Mouse (Mus musculus) embryonic facial prominence, embryonic 15.5 days (tissue): Measurements from ENCODE around the gene Uqcrc1. TPM values are rescaled to one million over a fixed set of nuclear protein-coding genes. Genes with fewer than 3 reads are reported as not detected.

Experiments used
- ATAC-seq: fragments of 200-750 bp; cut with Nextera tagmentation; 2 replicates; pipeline ENCODE4 v1.8.0; 2017; ENCODE audit warnings: low read depth, moderate TSS enrichment; ENCODE audit not compliant: insufficient number of reproducible peaks, low FRiP score, low TSS enrichment
- H3K27ac ChIP-seq: fragments of 300-500 bp; sonication (generic); replicated peaks from 2 replicates; pipeline ENCODE4 v1.5.1; 2015; ENCODE audit warnings: mild to moderate bottlenecking, inconsistent platforms
- H3K27me3 ChIP-seq: fragments of 300-500 bp; sonication (generic); 2 replicates; pipeline ENCODE4 v1.6.1; 2015; ENCODE audit warnings: inconsistent platforms
- H3K36me3 ChIP-seq: fragments of 300-500 bp; sonication (generic); 2 replicates; pipeline ENCODE4 v1.6.1; 2015; ENCODE audit warnings: mild to moderate bottlenecking, inconsistent platforms
- H3K4me1 ChIP-seq: fragments of 300-500 bp; sonication (generic); 2 replicates; pipeline ENCODE4 v1.6.1; 2015; ENCODE audit warnings: inconsistent platforms
- H3K4me2 ChIP-seq: fragments of 300-500 bp; sonication (generic); replicated peaks from 2 replicates; pipeline ENCODE4 v1.6.1; 2015; ENCODE audit warnings: mild to moderate bottlenecking, inconsistent platforms
- H3K4me3 ChIP-seq: fragments of 300-500 bp; sonication (generic); replicated peaks from 2 replicates; pipeline ENCODE4 v1.5.1; 2015; ENCODE audit warnings: mild to moderate bottlenecking, inconsistent platforms
- H3K9ac ChIP-seq: fragments of 300-500 bp; sonication (generic); 2 replicates; pipeline ENCODE4 v1.6.1; 2015; ENCODE audit warnings: inconsistent platforms
- H3K9me3 ChIP-seq: fragments of 300-500 bp; sonication (generic); replicated peaks from 2 replicates; pipeline ENCODE4 v1.6.1; 2016; ENCODE audit warnings: inconsistent platforms
- WGBS: fragments of 180-500 bp; shearing (Covaris S2); methylation state at CpG from one replicate; pipeline ENCODE4 v1.1.7; 2015; 5-methylcytosine and 5-hydroxymethylcytosine counted together
- polyA plus RNA-seq: library from polyadenylated mRNA; unstranded; fragments of >200 nt; fragmentation: Nextera tagmentation; extraction: Ambion mirVana; gene quantifications from 2 replicates; pipeline ENCODE4 v1.2.1, GENCODE M21; 2015

Uqcrc1 gene
- polyA plus RNA-seq, 1 experiment from 2014 or later: 470 TPM

DNA sequence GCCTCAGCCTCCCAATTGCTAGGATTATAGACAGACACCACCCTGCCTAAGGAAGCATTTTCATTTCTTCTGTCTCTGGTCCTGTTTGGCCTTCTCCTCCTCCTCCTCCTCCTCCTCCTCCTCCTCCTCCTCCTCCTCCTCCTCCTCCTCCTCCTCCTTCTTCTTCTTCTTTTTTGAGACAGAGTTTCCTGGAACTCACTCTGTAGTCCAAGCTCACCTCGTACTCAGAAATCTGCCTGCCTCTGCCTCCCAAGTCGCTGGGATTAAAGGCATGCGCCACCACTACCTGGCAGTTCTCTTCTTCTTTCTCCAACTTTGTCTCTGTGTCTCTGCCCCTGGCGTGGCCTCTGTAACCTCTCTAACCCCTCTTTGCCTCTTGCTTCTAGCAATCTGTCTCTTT is 49.3 kb downstream of the Uqcrc1 start, which contains the start of gene Ucn2:
Gene Ucn2 (plus strand): TSS at position 301 of the 400 bp plus-strand sequence.
- H3K9ac ChIP-seq: no peak within 1 kb of the TSS
- 94% methylated on average over 4 of the region's 4 CpGs for WGBS

DNA sequence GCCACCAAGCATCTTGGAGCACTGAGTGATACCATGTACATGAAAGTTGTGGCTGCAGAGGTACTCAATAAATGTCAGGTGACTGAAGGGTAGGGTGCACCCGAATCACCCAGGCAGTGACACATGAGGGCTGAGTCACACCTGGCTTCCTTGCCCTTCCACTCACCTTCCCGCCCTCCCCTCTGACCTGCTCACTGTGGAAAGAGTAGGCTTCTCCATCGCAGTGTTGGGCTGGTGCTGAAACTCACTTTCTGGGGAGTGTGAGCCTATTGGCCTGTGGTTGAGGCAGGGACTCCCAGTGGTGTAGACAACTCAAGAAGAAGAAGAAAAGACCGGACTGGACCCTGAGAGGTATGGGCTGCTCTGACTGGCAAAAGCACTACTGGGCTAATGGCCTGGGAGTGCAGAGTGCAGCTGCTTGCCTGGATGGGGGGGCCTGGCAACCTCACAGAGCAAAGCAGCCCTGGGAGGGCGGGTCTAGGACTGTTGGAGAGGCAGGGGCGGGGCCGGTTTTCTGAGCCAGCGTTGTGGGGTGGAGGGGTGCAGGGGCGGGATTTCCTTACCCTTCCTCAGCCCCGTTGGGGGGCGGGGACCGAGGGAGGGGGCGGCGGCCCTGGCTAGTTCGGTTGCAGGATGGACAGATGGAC is 51.4 kb downstream of the Uqcrc1 start:
- H3K27me3 ChIP-seq: no peaks in the 10 kb centered on the region
- H3K9me3 ChIP-seq: no peaks in the 10 kb centered on the region
- peaks cover 45% of the 10 kb centered on the region for H3K4me1 ChIP-seq
- H3K4me3 ChIP-seq: peak overlapping the region; percentile 31
- peaks cover 9% of the 10 kb centered on the region; the same call in 1 of the 2 replicates for H3K36me3 ChIP-seq
- no peak overlapping the region for H3K9ac ChIP-seq
- H3K27ac ChIP-seq: no peak overlapping the region
- peak overlapping the region; percentile 42 for H3K4me2 ChIP-seq
- WGBS: 20% methylated on average over 14 of the region's 15 CpGs
- no peak for ATAC-seq

More for the DNA sequence above, 49.3 kb downstream of the Uqcrc1 start, which contains the start of gene Ucn2:
- Histone ChIP-seq H3K27me3 (no peaks in the 10 kb centered on the region), H3K36me3 (peaks cover 16% of the 10 kb centered on the region), H3K4me3 (no peak within 1 kb of the TSS), H3K4me2 (no peak within 1 kb of the TSS), H3K4me1 (peaks cover 31% of the 10 kb centered on the region), H3K27ac (no peak within 1 kb of the TSS), H3K9me3 (no peaks in the 10 kb centered on the region)
- ATAC-seq: no peak

DNA sequence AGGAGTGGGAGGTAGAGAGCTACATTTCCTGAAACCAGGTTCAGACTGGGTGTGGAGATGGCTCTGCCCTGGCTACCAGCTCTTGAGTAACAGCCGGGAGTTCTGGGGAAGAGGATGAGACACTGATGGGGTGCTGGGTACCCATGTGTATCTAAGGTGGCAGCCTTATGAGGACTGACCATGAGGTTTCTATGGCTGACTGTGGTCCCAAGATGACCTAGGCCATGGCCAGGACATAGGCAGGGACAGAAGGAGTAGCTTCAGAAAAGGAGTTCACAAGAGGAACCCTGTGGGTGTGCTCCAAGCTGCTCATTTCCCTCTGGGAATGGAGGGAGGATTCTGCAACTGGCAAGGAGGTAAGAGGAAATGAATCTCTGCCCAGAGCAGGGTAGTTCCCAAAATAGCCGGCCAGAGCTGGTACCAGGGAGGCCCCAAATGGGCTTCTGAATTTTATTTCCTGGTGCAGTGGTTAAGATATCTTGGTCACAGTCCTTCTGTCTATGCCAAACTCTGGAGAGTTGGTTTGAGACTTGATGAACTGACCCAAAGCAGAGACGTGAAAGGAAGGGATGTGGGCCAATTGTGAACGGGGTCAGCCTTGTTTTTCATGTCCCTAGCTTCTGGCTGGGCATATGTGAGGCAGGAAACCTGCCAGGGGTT is 53.5 kb downstream of the Uqcrc1 start:
- H3K9ac ChIP-seq: no peak overlapping the region
- no peak for ATAC-seq
- no peaks in the 10 kb centered on the region for H3K27me3 ChIP-seq
- H3K27ac ChIP-seq: peak overlapping the region; percentile 94
- H3K4me2 ChIP-seq: peak overlapping the region; percentile 8
- 60% methylated on average over 4 of the region's 4 CpGs for WGBS
- no peaks in the 10 kb centered on the region for H3K36me3 ChIP-seq
- no peak overlapping the region for H3K4me3 ChIP-seq
- no peaks in the 10 kb centered on the region for H3K9me3 ChIP-seq
- H3K4me1 ChIP-seq: peaks cover 56% of the 10 kb centered on the region

DNA sequence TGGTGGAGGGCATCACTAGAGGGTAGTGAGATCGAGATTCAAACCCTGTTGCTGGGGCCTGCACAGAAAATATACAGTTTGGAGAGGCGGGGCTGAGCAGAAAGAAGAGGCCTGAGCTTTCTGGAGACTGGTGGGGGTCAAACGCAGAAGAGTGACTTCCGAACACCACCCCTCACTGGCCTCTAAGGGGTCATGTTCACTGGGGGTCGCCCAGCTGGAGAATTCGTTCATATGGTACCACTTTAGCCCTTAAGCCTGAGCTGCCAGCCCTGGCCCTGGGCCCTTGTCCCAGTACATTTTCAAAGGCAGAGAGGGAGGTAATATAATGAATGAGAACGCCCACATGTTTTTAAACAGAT is 54.0 kb downstream of the Uqcrc1 start:
- ATAC-seq: no peak
- no peak overlapping the region for H3K9ac ChIP-seq
- 48% methylated on average over 7 of the region's 7 CpGs for WGBS
- H3K4me2 ChIP-seq: no peak overlapping the region; the same call in 1 of the 2 replicates
- no peaks in the 10 kb centered on the region for H3K27me3 ChIP-seq
- H3K27ac ChIP-seq: peak overlapping the region; percentile 94
- peaks cover 61% of the 10 kb centered on the region for H3K4me1 ChIP-seq
- no peak overlapping the region for H3K4me3 ChIP-seq
- no peaks in the 10 kb centered on the region for H3K9me3 ChIP-seq
- no peaks in the 10 kb centered on the region for H3K36me3 ChIP-seq

DNA sequence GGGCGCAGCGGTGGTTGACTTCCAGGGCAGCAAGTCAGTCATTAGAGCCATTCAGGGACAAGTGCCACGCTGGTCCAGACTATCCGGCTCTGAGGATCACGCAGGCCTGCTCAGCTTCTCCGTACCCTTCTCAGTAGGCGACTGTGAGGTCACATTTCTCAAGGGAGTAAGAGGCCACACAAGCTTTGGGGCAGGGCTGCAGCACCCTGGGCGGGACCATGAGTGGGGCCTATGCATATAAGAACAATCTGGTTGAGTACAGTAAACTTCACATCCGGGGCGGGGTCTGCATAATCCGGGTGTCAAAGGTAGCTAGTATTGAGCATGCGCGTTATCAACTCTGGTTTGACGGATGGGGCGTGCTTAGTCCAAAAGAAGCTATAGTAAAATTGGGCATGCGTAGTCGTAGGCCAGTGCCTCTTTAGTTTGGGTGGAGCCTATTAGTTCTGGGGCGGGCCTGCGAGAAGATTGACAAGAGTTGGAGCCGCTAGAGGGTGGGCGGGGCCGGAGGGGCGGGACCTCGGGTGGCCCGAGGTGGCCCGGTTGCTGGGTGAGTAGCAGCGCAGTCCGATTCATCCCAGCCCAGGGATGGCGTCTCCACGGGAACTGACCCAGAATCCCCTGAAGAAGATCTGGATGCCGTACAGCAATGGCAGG is 55.1 kb downstream of the Uqcrc1 start, which contains the start of gene Pfkfb4:
Gene Pfkfb4 (plus strand): TSS at position 351 of the 657 bp plus-strand sequence.
- Histone ChIP-seq H3K9ac (peak within 1 kb of the TSS; percentile 47), H3K9me3 (no peaks in the 10 kb centered on the region), H3K27ac (peak within 1 kb of the TSS; percentile 94), H3K27me3 (no peaks in the 10 kb centered on the region), H3K36me3 (no peaks in the 10 kb centered on the region), H3K4me2 (peak within 1 kb of the TSS; percentile 83), H3K4me1 (peaks cover 66% of the 10 kb centered on the region), H3K4me3 (peak within 1 kb of the TSS; percentile 59)
- WGBS: 2% methylated on average over 31 of the region's 31 CpGs
- ATAC-seq: peak; percentile 94

DNA sequence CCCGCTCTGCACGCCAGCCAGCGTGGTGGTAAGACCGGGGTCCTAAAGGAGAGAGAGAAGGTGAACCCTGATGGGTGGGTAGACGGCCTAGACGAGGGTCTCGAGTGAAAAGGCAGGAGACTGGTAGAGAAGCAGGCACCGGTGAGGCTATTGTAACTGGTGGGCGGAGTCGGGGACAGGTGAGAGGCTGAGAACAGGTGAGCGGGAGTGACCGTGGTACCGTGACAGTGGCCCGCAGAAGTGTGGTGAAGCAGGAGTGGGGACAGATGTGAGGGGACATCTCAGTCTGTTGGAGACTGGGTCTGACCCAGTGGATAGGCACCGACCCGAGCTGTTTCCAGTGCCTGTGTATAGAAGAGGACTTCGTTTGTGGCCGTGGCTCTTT is 55.6 kb downstream of the Uqcrc1 start:
- no peaks in the 10 kb centered on the region for H3K27me3 ChIP-seq
- ATAC-seq: no peak
- peak overlapping the region; percentile 47 for H3K9ac ChIP-seq
- WGBS: 6% methylated on average over 18 of the region's 18 CpGs
- H3K4me3 ChIP-seq: peak overlapping the region; percentile 59
- peak overlapping the region; percentile 83 for H3K4me2 ChIP-seq
- H3K9me3 ChIP-seq: no peaks in the 10 kb centered on the region
- H3K36me3 ChIP-seq: no peaks in the 10 kb centered on the region
- peaks cover 66% of the 10 kb centered on the region for H3K4me1 ChIP-seq
- H3K27ac ChIP-seq: peak overlapping the region; percentile 71; the same call in 1 of the 2 replicates

DNA sequence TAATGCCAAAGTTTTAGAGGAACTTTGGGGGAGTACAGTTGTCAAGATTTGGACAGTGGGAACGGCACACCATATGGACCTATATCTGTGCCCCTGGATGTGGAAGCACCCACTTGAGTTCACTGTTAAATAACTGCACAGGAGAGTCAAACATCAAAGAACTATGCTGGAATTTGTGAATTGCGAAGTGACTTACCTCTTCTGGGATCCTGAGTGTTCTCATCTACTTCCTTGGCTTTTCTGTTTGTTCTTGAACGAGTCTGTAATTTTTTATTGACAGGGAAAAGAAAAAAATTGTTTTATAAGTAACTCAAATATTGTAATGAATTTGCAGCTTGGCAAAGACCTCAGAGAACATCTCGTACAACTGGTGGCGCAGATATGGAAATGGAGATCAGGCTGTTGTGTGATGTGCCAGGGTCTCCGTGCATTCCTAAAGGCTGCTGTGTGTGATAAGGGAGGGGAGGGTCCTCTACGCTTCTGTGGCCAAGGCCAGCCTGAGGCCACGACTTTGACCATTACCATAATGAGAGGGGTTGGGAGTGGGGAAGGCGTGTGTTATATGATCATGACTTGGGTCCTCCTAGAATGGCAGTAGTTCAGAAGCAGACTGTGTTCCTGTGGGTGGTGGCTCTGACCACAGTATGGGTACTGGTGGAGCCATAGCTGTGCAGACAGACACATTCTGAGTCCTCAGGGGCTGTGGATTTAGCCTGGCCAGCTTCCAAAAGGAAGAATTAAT is 56.4 kb downstream of the Uqcrc1 start:
- H3K27ac ChIP-seq: no peak overlapping the region
- H3K4me1 ChIP-seq: peaks cover 64% of the 10 kb centered on the region
- no peak for ATAC-seq
- peak overlapping the region; percentile 59 for H3K4me3 ChIP-seq
- no peaks in the 10 kb centered on the region for H3K9me3 ChIP-seq
- H3K4me2 ChIP-seq: peak overlapping the region; percentile 83
- no peaks in the 10 kb centered on the region for H3K27me3 ChIP-seq
- no peaks in the 10 kb centered on the region for H3K36me3 ChIP-seq
- WGBS: 79% methylated on average over 9 of the region's 9 CpGs
- 0 out of 2 replicates have a peak overlapping the region, but pooled peaks have one; percentile 47 for H3K9ac ChIP-seq

DNA sequence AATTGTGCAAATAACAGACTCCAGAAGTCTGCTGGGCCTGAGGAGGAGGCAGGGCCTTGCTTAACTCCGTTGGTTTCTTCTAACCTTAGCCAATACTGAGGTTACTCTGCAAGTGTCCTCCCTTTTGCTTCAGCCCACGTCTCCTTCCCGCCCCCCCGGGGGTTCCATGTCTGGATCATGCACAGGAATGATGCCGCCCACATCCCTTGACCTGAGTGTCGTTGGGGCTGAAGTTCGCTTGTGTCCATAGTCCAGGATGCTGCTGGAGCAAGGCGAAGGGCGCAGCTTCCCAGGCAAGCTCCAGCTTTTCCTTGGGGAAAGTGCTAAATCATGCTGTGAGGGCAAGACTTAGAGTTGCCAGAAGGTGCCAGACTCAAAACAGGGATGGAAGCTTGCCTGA is 60.0 kb downstream of the Uqcrc1 start:
- H3K9ac ChIP-seq: no peak overlapping the region
- no peak overlapping the region for H3K4me2 ChIP-seq
- H3K4me1 ChIP-seq: peaks cover 29% of the 10 kb centered on the region
- H3K9me3 ChIP-seq: no peaks in the 10 kb centered on the region
- WGBS: 76% methylated on average over 9 of the region's 9 CpGs
- H3K36me3 ChIP-seq: no peaks in the 10 kb centered on the region
- no peak overlapping the region for H3K27ac ChIP-seq
- H3K4me3 ChIP-seq: no peak overlapping the region
- no peak for ATAC-seq
- H3K27me3 ChIP-seq: no peaks in the 10 kb centered on the region

DNA sequence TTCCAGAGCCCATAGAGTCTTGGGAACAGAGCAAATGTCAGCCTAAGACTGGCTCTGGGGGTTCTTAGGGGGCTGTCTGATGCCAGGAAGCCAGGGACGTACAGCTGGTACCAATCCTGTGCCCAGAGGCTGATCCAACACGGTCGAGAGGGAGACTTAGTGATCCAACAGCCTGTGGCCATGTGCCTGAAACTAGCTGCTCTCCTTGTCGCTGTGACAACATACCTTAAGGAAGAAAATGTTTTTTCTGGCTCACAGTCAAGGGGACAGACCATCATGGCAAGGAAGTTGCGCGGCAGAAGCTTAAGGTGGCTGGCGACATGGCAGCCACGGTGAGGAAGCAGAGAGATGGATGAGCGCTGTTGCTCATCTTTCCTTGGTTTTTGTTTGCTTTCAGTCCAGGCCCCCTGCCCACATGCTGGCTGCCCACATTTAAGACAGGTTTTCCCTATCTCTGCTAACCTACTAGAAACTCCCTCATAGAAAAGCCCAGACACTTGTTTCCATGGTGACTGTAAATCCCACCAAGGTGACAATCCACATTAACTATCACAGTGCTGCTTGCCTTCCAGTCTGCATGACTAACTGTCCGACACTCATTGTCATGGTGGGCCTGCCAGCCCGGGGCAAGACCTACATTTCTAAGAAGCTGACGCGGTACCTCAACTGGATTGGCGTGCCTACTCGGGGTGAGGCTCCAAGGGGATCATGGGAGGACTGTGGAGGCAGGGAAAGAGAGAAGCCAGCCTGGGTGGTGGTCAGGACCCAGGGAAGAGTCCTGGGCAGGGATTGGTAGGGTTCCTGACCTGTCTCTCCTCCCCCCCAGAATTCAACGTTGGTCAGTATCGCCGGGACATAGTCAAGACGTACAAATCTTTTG is 62.1 kb downstream of the Uqcrc1 start:
- no peak for ATAC-seq
- 75% methylated on average over 19 of the region's 19 CpGs for WGBS

DNA sequence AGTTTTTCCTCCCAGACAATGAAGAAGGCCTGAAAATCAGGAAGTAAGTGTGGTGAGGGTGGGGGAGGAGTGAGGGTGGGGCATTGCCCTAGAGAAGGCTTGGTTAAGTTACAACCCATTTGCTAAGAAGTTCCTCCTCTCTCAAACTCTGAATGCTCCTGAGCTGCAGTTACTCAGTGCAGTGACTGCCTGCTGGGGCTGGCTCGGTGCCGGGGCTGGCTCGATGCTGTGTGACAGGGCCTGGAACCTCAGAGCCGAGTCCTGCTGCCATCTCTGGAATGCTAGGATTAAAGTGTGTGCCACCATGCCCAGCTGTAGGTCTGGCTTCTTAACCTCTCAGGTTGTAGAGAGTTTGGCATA is 62.7 kb downstream of the Uqcrc1 start:
- Histone ChIP-seq H3K4me1 (peaks cover 11% of the 10 kb centered on the region; the same call in 1 of the 2 replicates), H3K9ac (no peak overlapping the region), H3K4me3 (no peak overlapping the region), H3K27me3 (no peaks in the 10 kb centered on the region), H3K36me3 (0 out of 2 replicates have a peak, but pooled peaks cover 6% of the 10 kb centered on the region), H3K27ac (no peak overlapping the region), H3K4me2 (no peak overlapping the region), H3K9me3 (no peaks in the 10 kb centered on the region)
- 71% methylated on average over 4 of the region's 4 CpGs for WGBS
- no peak for ATAC-seq

More for the DNA sequence above, 62.1 kb downstream of the Uqcrc1 start:
- no peaks in the 10 kb centered on the region for H3K9me3 ChIP-seq
- H3K4me3 ChIP-seq: no peak overlapping the region
- H3K9ac ChIP-seq: no peak overlapping the region
- H3K27me3 ChIP-seq: no peaks in the 10 kb centered on the region
- H3K36me3 ChIP-seq: 0 out of 2 replicates have a peak, but pooled peaks cover 6% of the 10 kb centered on the region
- H3K4me2 ChIP-seq: no peak overlapping the region
- peaks cover 14% of the 10 kb centered on the region for H3K4me1 ChIP-seq
- H3K27ac ChIP-seq: no peak overlapping the region
